In genomic region chr15:98614551-98614950, GRCm38 (mm10) we compare ENCODE assay signal across 11 mouse cellular contexts. TPM values are rescaled to one million over a fixed set of nuclear protein-coding genes. Genes with fewer than 3 reads are reported as not detected.
DNase-seq lines count a peak whose midpoint lies in the region; ATAC-seq and TF ChIP-seq lines count a peak whose summit lies in the region.
"Had no signal": no experiment of that assay in that cellular context is flagged by ENCODE, and none has a peak within 500 bp of the region (broad histone marks: within the 10 kb centered on the region; RNA-seq: fewer than 3 reads in every experiment).

No protein-coding gene starts in this region.

- H3K4me2 ChIP-seq in heart, embryonic 11.5 days = no peak overlapping the region
- H3K4me2 ChIP-seq: lung, embryonic 15.5 days had no signal

- peaks cover 5% of the 10 kb centered on the region; the same call in 1 of the 2 replicates for H3K79me2 ChIP-seq in MEL (ENCODE audit: control insufficient read depth, insufficient read depth, low read length, poor library complexity)

- peak in 1 of 2 experiments; percentile 23; a peak in 1 of 4 replicates for TF ChIP-seq EP300 in MEL (IDR thresholded peaks at IDR 0.05; ENCODE audit: low read depth in 1 of 2, low read length in 2 of 2)

- H3K9me3 ChIP-seq in heart, embryonic 11.5 days (replicated peaks; ENCODE audit: control insufficient read depth, low read length) = no peaks in the 10 kb centered on the region
- H3K9me3 ChIP-seq in MEL (replicated peaks; ENCODE audit: insufficient read depth, low read length) = no peaks in the 10 kb centered on the region
- H3K9me3 ChIP-seq: lung, embryonic 15.5 days had no signal

- TF ChIP-seq POLR2A in MEL (IDR thresholded peaks at IDR 0.05; ENCODE audit: control insufficient read depth in 1 of 2, insufficient read depth in 1 of 2, low read depth in 1 of 2, low read length in 2 of 2, poor library complexity in 1 of 2) = no peak

- DNase-seq in heart, postnatal 25 days (ENCODE audit: low spot score) = no peak
- DNase-seq in MEL (ENCODE audit: low read depth, low spot score) = peak; percentile 78
- DNase-seq in cerebellum, postnatal 36 days = peak; percentile 77 to 78
- DNase-seq in kidney, postnatal 36 days = peak; percentile 77 to 83
- no peak for DNase-seq in urinary bladder, postnatal 36 days (ENCODE audit: low spot score in 2 of 2)
- no peak for DNase-seq in left cerebral cortex, postnatal 14 days (ENCODE audit: low spot score in 2 of 2)

- H3K27me3 ChIP-seq in heart, embryonic 11.5 days (ENCODE audit: control insufficient read depth, insufficient read depth, low read length) = no peaks in the 10 kb centered on the region
- H3K27me3 ChIP-seq in MEL (ENCODE audit: control insufficient read depth in 1 of 2, insufficient read depth in 2 of 2, low read length in 2 of 2) = peaks cover 0 to 5% of the 10 kb centered on the region in 2 experiments; a peak in 1 of 4 replicates
- H3K27me3 ChIP-seq: lung, embryonic 15.5 days had no signal

- intact Hi-C loops in heart, postnatal 25 days (cut with DNase I) = loop anchor here (2.0 kb wide), 1 partner anchor 104 kb away; no protein-coding TSS in a partner anchor
- intact Hi-C loops in left cerebral cortex, postnatal 14 days (cut with DNase I) = no loop called here

- H3K9ac ChIP-seq in heart, embryonic 11.5 days (ENCODE audit: low read depth, low read length) = 0 out of 2 replicates have a peak overlapping the region, but pooled peaks have one; percentile 22
- no peak overlapping the region for H3K9ac ChIP-seq in MEL (ENCODE audit: control insufficient read depth, low read depth, low read length, poor library complexity, severe bottlenecking)
- H3K9ac ChIP-seq: lung, embryonic 15.5 days had no signal

- H3K36me3 ChIP-seq in heart, embryonic 11.5 days (ENCODE audit: control insufficient read depth, insufficient read depth, low read length) = no peaks in the 10 kb centered on the region
- H3K36me3 ChIP-seq in MEL (ENCODE audit: control insufficient read depth in 1 of 2, insufficient read depth in 2 of 2, low read length in 2 of 2) = peaks cover 0 to 9% of the 10 kb centered on the region in 2 experiments; a peak in 2 of 4 replicates
- H3K36me3 ChIP-seq: G1E; lung, embryonic 15.5 days had no signal

- H3K27ac ChIP-seq in heart, embryonic 11.5 days (ENCODE audit: low read depth, low read length) = 0 out of 2 replicates have a peak overlapping the region, but pooled peaks have one; percentile 41
- H3K27ac ChIP-seq in MEL (ENCODE audit: control insufficient read depth, low read depth, low read length) = no peak overlapping the region
- H3K27ac ChIP-seq: lung, embryonic 15.5 days had no signal

- no peak for TF ChIP-seq RAD21 in MEL (IDR thresholded peaks at IDR 0.05; ENCODE audit: low read depth, low read length)

- no peak overlapping the region for H3K4me3 ChIP-seq in heart, embryonic 11.5 days (ENCODE audit: low read depth, low read length)
- no peak overlapping the region for H3K4me3 ChIP-seq in MEL (ENCODE audit: control insufficient read depth in 1 of 2, insufficient read depth in 1 of 2, low read depth in 2 of 2, low read length in 2 of 2)
- H3K4me3 ChIP-seq: lung, embryonic 15.5 days had no signal

- 56% methylated on average over 9 of the region's 9 CpGs for WGBS in heart, embryonic 11.5 days (ENCODE audit: insufficient replicate concordance)

- H3K4me1 ChIP-seq in heart, embryonic 11.5 days (ENCODE audit: control insufficient read depth, insufficient read depth, low read length) = peaks cover 31% of the 10 kb centered on the region
- peaks cover 0 to 25% of the 10 kb centered on the region in 2 experiments for H3K4me1 ChIP-seq in MEL (ENCODE audit: control insufficient read depth in 1 of 2, insufficient read depth in 2 of 2, low read length in 2 of 2)

- ATAC-seq in heart, embryonic 11.5 days (replicated peaks; ENCODE audit: insufficient number of reproducible peaks, low FRiP score, low TSS enrichment) = no peak
- ATAC-seq in CD4-positive, CD25-positive, alpha-beta regulatory T cell, adult 4 months = no peak

- no peak for TF ChIP-seq CTCF in MEL (IDR thresholded peaks at IDR 0.05 in 2 of 3, conservative IDR thresholded peaks at IDR 0.05 in 1 of 3; ENCODE audit: control insufficient read depth in 1 of 3, insufficient read depth in 1 of 3, low read depth in 2 of 3, low read length in 3 of 3, poor library complexity in 1 of 3, severe bottlenecking in 1 of 3)

TF ChIP-seq in MEL, 35 proteins besides CTCF, POLR2A, EP300 and RAD21 (continues in another document):
- TF ChIP-seq ZKSCAN1 (IDR thresholded peaks at IDR 0.05; ENCODE audit: low read depth, low read length) (no peak), GATA1 (IDR thresholded peaks at IDR 0.05; ENCODE audit: low read depth, low read length) (0 out of 2 replicates have a peak, but pooled peaks have one; percentile 16), MYC (IDR thresholded peaks at IDR 0.05; ENCODE audit: low read depth, low read length) (0 out of 2 replicates have a peak, but pooled peaks have one; percentile 39), USF1 (IDR thresholded peaks at IDR 0.05; ENCODE audit: low read depth, low read length) (no peak), SMC3 (IDR thresholded peaks at IDR 0.05; ENCODE audit: low read depth, low read length) (peak; percentile 21; the same call in 1 of the 2 replicates), TAL1 (IDR thresholded peaks at IDR 0.05; ENCODE audit: low read length) (0 out of 2 replicates have a peak, but pooled peaks have one; percentile 11), ZNF384 (IDR thresholded peaks at IDR 0.05; ENCODE audit: low read depth, low read length) (no peak), TBP (IDR thresholded peaks at IDR 0.05; ENCODE audit: low read depth, low read length) (0 out of 2 replicates have a peak, but pooled peaks have one; percentile 23), KAT2A (conservative IDR thresholded peaks at IDR 0.05; ENCODE audit: low read depth, low read length) (no peak), TCF12 (IDR thresholded peaks at IDR 0.05; ENCODE audit: low read depth, low read length) (no peak), GABPA (IDR thresholded peaks at IDR 0.05; ENCODE audit: low read depth, low read length) (no peak), E2F4 (IDR thresholded peaks at IDR 0.05; ENCODE audit: borderline replicate concordance, low read depth, low read length) (no peak), POLR2AphosphoS5 (IDR thresholded peaks at IDR 0.05; ENCODE audit: borderline replicate concordance, low read depth, low read length) (no peak), MAX (IDR thresholded peaks at IDR 0.05; ENCODE audit: low read length) (no peak), ETS1 (IDR thresholded peaks at IDR 0.05; ENCODE audit: low read depth, low read length) (peak; percentile 34; the same call in 1 of the 2 replicates), BHLHE40 (IDR thresholded peaks at IDR 0.05; ENCODE audit: borderline replicate concordance, low read depth, low read length) (no peak), NELFE (IDR thresholded peaks at IDR 0.05; ENCODE audit: low read depth, low read length) (no peak), MEF2A (IDR thresholded peaks at IDR 0.05; ENCODE audit: extremely low read depth, insufficient replicate concordance, low read depth, low read length, poor library complexity, severe bottlenecking) (no peak)

RNA-seq across cellular contexts. Expression of gene Adcy6, which starts 4.7 kb away (rescaled TPM):
- polyA plus RNA-seq in heart, embryonic 11.5 days (2014; fragmentation: Nextera tagmentation; extraction: Ambion mirVana) = 24.5 and 34.8 TPM in 2 replicates
- total RNA-seq in heart, postnatal 25 days (2021) = 100 to 1,000 TPM; 188 to 238 TPM
- 58.9 and 76.0 TPM in 2 replicates for total RNA-seq in MEL (2012; rRNA removed)
- 10 to 100 TPM in 1 of 2 experiments, not detected in 1; 77.3 TPM for polyA plus RNA-seq in MEL (2012; ENCODE audit: insufficient read depth in 1 of 2, insufficient read length in 2 of 2, low read depth in 1 of 2, low replicate concordance in 2 of 2, missing spikeins in 1 of 2)
- 1 to 10 TPM; 1.1 to 1.5 TPM for polyA plus RNA-seq in CD4-positive, CD25-positive, alpha-beta regulatory T cell, adult 4 months (2017; shearing (Covaris generic))
- total RNA-seq in left cerebral cortex, postnatal 14 days (2021) = 10 to 100 TPM; 47.8 to 50.2 TPM
- polyA plus RNA-seq: G1E had no signal

RNA-seq across cellular contexts. Expression of gene Cacnb3, which starts 16.1 kb away (rescaled TPM):
- polyA plus RNA-seq in heart, embryonic 11.5 days (2014; fragmentation: Nextera tagmentation; extraction: Ambion mirVana) = 9.8 and 9.9 TPM in 2 replicates
- total RNA-seq in heart, postnatal 25 days (2021) = 1 to 10 TPM; 4.1 TPM
- 1.4 TPM in 2 replicates for total RNA-seq in MEL (2012; rRNA removed)
- 1 to 10 TPM in 1 of 2 experiments, not detected in 1; 8.5 TPM for polyA plus RNA-seq in MEL (2012; ENCODE audit: insufficient read depth in 1 of 2, insufficient read length in 2 of 2, low read depth in 1 of 2, low replicate concordance in 2 of 2, missing spikeins in 1 of 2)
- polyA plus RNA-seq in CD4-positive, CD25-positive, alpha-beta regulatory T cell, adult 4 months (2017; shearing (Covaris generic)) = not detected
- 100 to 1,000 TPM; 217 to 244 TPM for total RNA-seq in left cerebral cortex, postnatal 14 days (2021)
- total RNA-seq: common myeloid progenitor, adult 5-6 weeks had no signal

RNA-seq across cellular contexts. Expression of gene 4930415O20Rik, which starts 43.7 kb away (rescaled TPM):
- polyA plus RNA-seq in heart, embryonic 11.5 days (2014; fragmentation: Nextera tagmentation; extraction: Ambion mirVana) = 0.73 and 1.0 TPM in 2 replicates
- total RNA-seq in heart, postnatal 25 days (2021) = 1 to 10 TPM in 1 of 2 experiments, under 1 TPM in 1; 0.68 to 1.0 TPM
- 0.50 TPM in 1 of 2 replicates, not detected in the other for total RNA-seq in MEL (2012; rRNA removed)
- polyA plus RNA-seq in MEL (2012; ENCODE audit: insufficient read depth in 1 of 2, insufficient read length in 2 of 2, low read depth in 1 of 2, low replicate concordance in 2 of 2, missing spikeins in 1 of 2) = under 1 TPM in 1 of 2 experiments, not detected in 1; 0.31 TPM
- not detected for polyA plus RNA-seq in CD4-positive, CD25-positive, alpha-beta regulatory T cell, adult 4 months (2017; shearing (Covaris generic))
- not detected for total RNA-seq in left cerebral cortex, postnatal 14 days (2021)
- total RNA-seq: common myeloid progenitor, adult 5-6 weeks; G1E had no signal
- polyA plus RNA-seq: G1E; lung, embryonic 15.5 days had no signal

RNA-seq across cellular contexts. Expression of gene Ccnt1, which starts 43.8 kb away (rescaled TPM):
- 38.1 and 42.3 TPM in 2 replicates for polyA plus RNA-seq in heart, embryonic 11.5 days (2014; fragmentation: Nextera tagmentation; extraction: Ambion mirVana)
- 10 to 100 TPM; 31.0 to 31.9 TPM for total RNA-seq in heart, postnatal 25 days (2021)
- total RNA-seq in MEL (2012; rRNA removed) = 40.5 and 44.0 TPM in 2 replicates
- polyA plus RNA-seq in MEL (2012; ENCODE audit: insufficient read depth in 1 of 2, insufficient read length in 2 of 2, low read depth in 1 of 2, low replicate concordance in 2 of 2, missing spikeins in 1 of 2) = 10 to 100 TPM; 19.5 to 63.2 TPM
- 100 to 1,000 TPM; 103 to 104 TPM for polyA plus RNA-seq in CD4-positive, CD25-positive, alpha-beta regulatory T cell, adult 4 months (2017; shearing (Covaris generic))
- 10 to 100 TPM; 40.5 to 45.3 TPM for total RNA-seq in left cerebral cortex, postnatal 14 days (2021)

RNA-seq across cellular contexts. Expression of gene Ddx23, which starts 48.1 kb away (rescaled TPM):
- 11.2 and 19.6 TPM in 2 replicates for polyA plus RNA-seq in heart, embryonic 11.5 days (2014; fragmentation: Nextera tagmentation; extraction: Ambion mirVana)
- total RNA-seq in heart, postnatal 25 days (2021) = 10 to 100 TPM; 43.5 to 52.8 TPM
- total RNA-seq in MEL (2012; rRNA removed) = 193 and 213 TPM in 2 replicates
- polyA plus RNA-seq in MEL (2012; ENCODE audit: insufficient read depth in 1 of 2, insufficient read length in 2 of 2, low read depth in 1 of 2, low replicate concordance in 2 of 2, missing spikeins in 1 of 2) = 100 to 1,000 TPM; 194 to 252 TPM
- polyA plus RNA-seq in CD4-positive, CD25-positive, alpha-beta regulatory T cell, adult 4 months (2017; shearing (Covaris generic)) = 10 to 100 TPM; 29.4 to 29.8 TPM
- 10 to 100 TPM; 56.0 to 57.6 TPM for total RNA-seq in left cerebral cortex, postnatal 14 days (2021)

Comparison
In these comparisons a context has a peak if more than half of its experiments do, and no peak if none do; other contexts are left out.
1. DNase-seq: peak in MEL (single experiment), cerebellum, postnatal 36 days (2 of 2) and kidney, postnatal 36 days (2 of 2); none in heart, postnatal 25 days (single experiment), urinary bladder, postnatal 36 days (0 of 2) and left cerebral cortex, postnatal 14 days (0 of 2).
2. RNA of gene Cacnb3, which starts 16.1 kb away (total RNA-seq): 217 to 244 TPM in left cerebral cortex, postnatal 14 days; 4.1 TPM in heart, postnatal 25 days and 1.4 TPM in MEL; every median in the first group is over 10 times any median in the second.